Mouse (Mus musculus): ENCODE results near the gene Myo1b. TPM values are rescaled to one million over a fixed set of nuclear protein-coding genes. Genes with fewer than 3 reads are reported as not detected.
"Not testable (repeated sequence)": the region's sequence is repeated elsewhere in the genome, so short reads cannot be mapped to it uniquely, and the experiment has no call there.

Myo1b gene
- total RNA-seq, 2 experiments from 2014 or later = 16.0 to 17.4 TPM

GRCm38 (mm10) chr1:51888046-51888813 is 27.6 kb downstream of the Myo1b start:
- TF ChIP-seq CTCF (conservative IDR thresholded peaks at IDR 0.05) = no peak
- Histone ChIP-seq H3K27ac (no peak overlapping the region), H3K4me3 (no peak overlapping the region)
- DNase-seq (ENCODE audit: low spot score in 2 of 2) = no peak

- no peak overlapping the region for H3K27ac ChIP-seq
- no peak for DNase-seq (ENCODE audit: low spot score in 2 of 2)
- no peak for TF ChIP-seq CTCF (conservative IDR thresholded peaks at IDR 0.05)
- no peak overlapping the region for H3K4me3 ChIP-seq
Observed at GRCm38 (mm10) chr1:51885356-51885983, 30.4 kb downstream of the Myo1b start.

GRCm38 (mm10) chr1:51883211-51883610 is 32.7 kb downstream of the Myo1b start:
- no peak for DNase-seq (ENCODE audit: low spot score in 2 of 2)
- no peak overlapping the region for H3K4me3 ChIP-seq

GRCm38 (mm10) chr1:51882752-51883151 is 33.1 kb downstream of the Myo1b start:
- H3K4me3 ChIP-seq = no peak overlapping the region
- no peak for DNase-seq (ENCODE audit: low spot score in 2 of 2)
- no peak overlapping the region for H3K27ac ChIP-seq
- no peak for TF ChIP-seq CTCF (conservative IDR thresholded peaks at IDR 0.05)

More at GRCm38 (mm10) chr1:51883211-51883610, 32.7 kb downstream of the Myo1b start:
- no peak overlapping the region for H3K27ac ChIP-seq
- TF ChIP-seq CTCF (conservative IDR thresholded peaks at IDR 0.05) = no peak

GRCm38 (mm10) chr1:51879927-51880814 is 35.7 kb downstream of the Myo1b start:
- DNase-seq (ENCODE audit: low spot score in 2 of 2) = no peak
- TF ChIP-seq CTCF (conservative IDR thresholded peaks at IDR 0.05) = no peak
- Histone ChIP-seq H3K27ac (no peak overlapping the region), H3K4me3 (no peak overlapping the region)

GRCm38 (mm10) chr1:51879333-51879770 is 36.5 kb downstream of the Myo1b start:
- no peak for TF ChIP-seq CTCF (conservative IDR thresholded peaks at IDR 0.05)
- DNase-seq (ENCODE audit: low spot score in 2 of 2) = no peak
- Histone ChIP-seq H3K27ac (no peak overlapping the region), H3K4me3 (no peak overlapping the region)

GRCm38 (mm10) chr1:51875462-51876225 is 40.2 kb downstream of the Myo1b start:
- DNase-seq (ENCODE audit: low spot score in 2 of 2) = no peak

GRCm38 (mm10) chr1:51872493-51873261 is 43.2 kb downstream of the Myo1b start:
- H3K4me3 ChIP-seq = no peak overlapping the region
- DNase-seq (ENCODE audit: low spot score in 2 of 2) = no peak
- no peak overlapping the region for H3K27ac ChIP-seq
- TF ChIP-seq CTCF (conservative IDR thresholded peaks at IDR 0.05) = no peak

More at GRCm38 (mm10) chr1:51875462-51876225, 40.2 kb downstream of the Myo1b start:
- Histone ChIP-seq H3K27ac (no peak overlapping the region), H3K4me3 (no peak overlapping the region)
- no peak for TF ChIP-seq CTCF (conservative IDR thresholded peaks at IDR 0.05)

- H3K4me3 ChIP-seq; H3K27ac ChIP-seq; DNase-seq (ENCODE audit: low spot score in 2 of 2): not testable (repeated sequence)
Observed at GRCm38 (mm10) chr1:51871234-51871633, 44.6 kb downstream of the Myo1b start.

GRCm38 (mm10) chr1:51862828-51863421 is 52.9 kb downstream of the Myo1b start:
- H3K27ac ChIP-seq = no peak overlapping the region
- no peak overlapping the region for H3K4me3 ChIP-seq
- no peak for DNase-seq (ENCODE audit: low spot score in 2 of 2)
- TF ChIP-seq CTCF (conservative IDR thresholded peaks at IDR 0.05) = no peak

- DNase-seq (ENCODE audit: low spot score in 2 of 2) = no peak
- no peak for TF ChIP-seq CTCF (conservative IDR thresholded peaks at IDR 0.05)
- H3K27ac ChIP-seq = no peak overlapping the region
- no peak overlapping the region for H3K4me3 ChIP-seq
Observed at GRCm38 (mm10) chr1:51860837-51861236, 55.0 kb downstream of the Myo1b start.

Data from layer of hippocampus, adult 2 months (tissue).